Mouse (Mus musculus): Measurements from ENCODE around the gene Traf3ip2. TPM values are rescaled to one million over a fixed set of nuclear protein-coding genes. Genes with fewer than 3 reads are reported as not detected.
A peak's percentile ranks its signal among the peaks of the same experiment; 100 is the strongest.

Gene Traf3ip2
- polyA plus RNA-seq, 1 experiment from 2014 or later, result 5.0 TPM

DNA sequence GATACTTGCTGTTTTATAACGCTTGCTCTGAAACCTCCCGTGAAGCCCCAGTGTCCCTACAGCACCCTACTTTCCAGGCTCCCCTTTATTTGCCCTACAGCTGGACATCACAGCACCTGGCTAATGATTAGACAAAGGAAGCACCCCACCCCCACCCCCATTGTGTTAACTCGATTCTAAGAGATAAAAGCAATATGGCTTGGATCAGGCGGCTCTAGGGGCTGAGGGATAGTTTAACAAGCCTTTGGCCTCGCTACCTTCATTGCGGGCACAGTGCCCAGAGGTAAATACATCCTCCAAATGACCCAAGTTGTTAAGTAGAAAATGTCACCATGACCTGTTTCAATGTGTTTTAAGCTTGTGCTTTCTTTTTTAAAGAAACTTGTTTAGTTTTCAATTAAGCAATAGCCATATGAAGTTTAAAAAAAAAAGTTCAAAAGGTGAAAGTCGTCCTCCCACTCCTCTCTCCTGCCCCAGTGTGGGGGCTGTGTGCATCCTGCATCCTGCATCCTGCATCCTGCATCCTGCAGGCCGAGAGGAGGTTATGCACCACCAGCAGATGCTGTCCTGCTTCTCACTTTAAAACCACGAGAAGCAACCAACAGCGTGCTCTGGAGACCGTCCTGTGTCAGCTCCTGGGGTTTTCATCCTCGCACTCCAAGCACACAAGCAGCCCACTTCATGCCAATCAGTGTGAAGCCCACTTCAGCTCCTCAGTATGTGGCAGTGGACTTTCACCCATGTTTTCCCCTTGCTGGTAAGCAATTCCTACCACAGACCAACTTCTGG is 12.3 kb downstream of the Traf3ip2 start:
- no peak overlapping the region for H3K9ac ChIP-seq (replicated peaks)
- no peak overlapping the region for H3K4me2 ChIP-seq (replicated peaks)
- 47% methylated on average over 12 of the region's 12 CpGs for WGBS
- H3K36me3 ChIP-seq, result peaks cover 13% of the 10 kb centered on the region
- H3K27me3 ChIP-seq, result no peaks in the 10 kb centered on the region
- H3K27ac ChIP-seq (replicated peaks), result no peak overlapping the region
- H3K4me3 ChIP-seq, result no peak overlapping the region
- H3K9me3 ChIP-seq, result no peaks in the 10 kb centered on the region
- ATAC-seq (replicated peaks), result no peak
- peaks cover 27% of the 10 kb centered on the region for H3K4me1 ChIP-seq

DNA sequence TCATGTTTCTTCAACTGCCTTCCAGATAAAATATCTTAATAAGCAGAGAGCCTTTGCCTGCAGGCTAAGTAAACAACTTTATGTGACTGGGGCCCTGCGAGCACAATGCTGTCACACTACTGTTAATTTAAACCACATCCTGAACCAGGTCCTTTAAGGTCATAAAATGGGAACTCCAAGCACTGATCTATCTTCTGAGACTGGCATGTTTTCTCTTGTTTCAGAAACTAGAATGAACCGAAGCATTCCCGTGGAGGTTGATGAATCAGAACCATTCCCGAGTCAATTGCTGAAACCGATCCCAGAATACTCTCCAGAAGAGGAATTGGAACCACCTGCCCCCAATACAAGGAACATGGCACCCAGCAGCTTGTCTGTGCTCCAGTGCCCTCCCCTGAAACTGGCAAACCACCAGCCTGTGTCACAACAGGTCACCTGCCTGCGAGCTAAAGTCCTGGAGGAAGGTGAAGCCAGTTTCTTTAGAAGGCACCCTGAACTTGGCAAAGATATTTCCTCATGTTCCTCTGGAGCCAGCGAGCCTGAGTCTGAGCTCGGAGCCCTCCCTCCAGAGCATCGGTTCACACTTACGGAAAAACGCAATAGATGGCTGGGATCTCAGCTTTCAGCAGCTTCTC is 13.0 kb downstream of the Traf3ip2 start:
- H3K27ac ChIP-seq (replicated peaks), result no peak overlapping the region
- no peak for ATAC-seq (replicated peaks)
- H3K4me2 ChIP-seq (replicated peaks), result no peak overlapping the region
- no peak overlapping the region for H3K4me3 ChIP-seq
- WGBS, result 86% methylated on average over 11 of the region's 11 CpGs
- no peaks in the 10 kb centered on the region for H3K9me3 ChIP-seq
- no peaks in the 10 kb centered on the region for H3K27me3 ChIP-seq
- H3K4me1 ChIP-seq, result peaks cover 34% of the 10 kb centered on the region
- peaks cover 13% of the 10 kb centered on the region for H3K36me3 ChIP-seq
- no peak overlapping the region for H3K9ac ChIP-seq (replicated peaks)

DNA sequence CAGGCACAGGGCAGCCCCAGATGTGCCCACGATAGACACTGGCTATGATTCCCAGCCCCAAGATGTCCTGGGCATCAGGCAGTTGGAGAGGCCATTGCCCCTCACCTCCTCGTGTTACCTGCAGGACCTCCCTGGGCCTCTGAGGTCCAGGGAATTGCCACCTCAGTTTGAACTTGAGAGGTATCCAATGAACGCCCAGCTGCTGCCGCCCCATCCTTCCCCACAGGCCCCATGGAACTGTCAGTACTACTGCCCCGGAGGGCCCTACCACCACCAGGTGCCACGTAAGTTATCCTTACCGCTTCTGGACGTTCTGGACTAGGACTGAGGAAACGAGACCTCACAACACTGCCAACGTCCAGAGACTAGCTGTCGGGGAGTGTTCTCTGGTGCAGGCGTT is 13.6 kb downstream of the Traf3ip2 start:
- Histone ChIP-seq H3K27ac (replicated peaks) (no peak overlapping the region), H3K9me3 (no peaks in the 10 kb centered on the region), H3K36me3 (peaks cover 8% of the 10 kb centered on the region; the same call in 1 of the 2 replicates), H3K4me1 (peaks cover 41% of the 10 kb centered on the region), H3K27me3 (no peaks in the 10 kb centered on the region), H3K4me2 (replicated peaks) (no peak overlapping the region), H3K9ac (replicated peaks) (no peak overlapping the region), H3K4me3 (no peak overlapping the region)
- 89% methylated on average over 12 of the region's 12 CpGs for WGBS
- ATAC-seq (replicated peaks), result no peak

DNA sequence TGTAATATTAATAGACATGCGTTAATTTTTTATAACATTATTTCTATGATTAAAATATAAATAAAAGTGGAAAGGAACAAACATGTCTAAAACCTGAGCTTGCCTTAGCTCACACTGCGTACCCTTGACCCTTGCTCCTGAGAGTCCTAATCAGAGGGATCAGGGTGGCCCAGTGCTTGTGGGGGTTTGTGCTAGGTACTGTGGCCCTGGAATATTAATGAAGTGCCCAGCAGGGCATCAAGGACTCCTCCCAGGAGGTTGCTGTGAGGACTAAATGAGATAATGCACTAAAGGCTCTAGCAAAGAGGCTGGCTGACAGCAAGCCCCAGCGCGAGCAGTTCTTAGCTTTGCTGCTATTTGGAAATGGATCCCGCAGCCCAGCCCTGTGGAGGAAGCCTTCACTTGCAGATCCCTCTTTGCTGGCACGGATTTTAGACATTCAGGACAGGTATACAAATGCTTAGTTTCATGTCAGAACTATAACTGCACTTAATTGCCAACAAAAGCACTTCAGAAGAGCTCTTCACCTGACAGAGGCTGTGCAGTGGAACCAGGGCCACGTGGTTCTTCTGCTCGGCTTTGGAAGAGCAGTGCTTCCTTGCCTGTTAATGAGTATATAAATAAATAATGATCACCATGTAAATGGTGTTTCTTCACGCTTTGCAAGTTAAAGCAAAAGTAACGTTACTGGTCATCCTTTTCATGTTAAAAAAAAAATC is 16.2 kb downstream of the Traf3ip2 start:
- Histone ChIP-seq H3K27me3 (no peaks in the 10 kb centered on the region), H3K9ac (replicated peaks) (no peak overlapping the region), H3K4me2 (replicated peaks) (no peak overlapping the region), H3K36me3 (no peaks in the 10 kb centered on the region), H3K4me3 (no peak overlapping the region), H3K9me3 (no peaks in the 10 kb centered on the region), H3K4me1 (peaks cover 50% of the 10 kb centered on the region), H3K27ac (replicated peaks) (no peak overlapping the region)
- no peak for ATAC-seq (replicated peaks)
- 33% methylated on average over 10 of the region's 10 CpGs for WGBS

DNA sequence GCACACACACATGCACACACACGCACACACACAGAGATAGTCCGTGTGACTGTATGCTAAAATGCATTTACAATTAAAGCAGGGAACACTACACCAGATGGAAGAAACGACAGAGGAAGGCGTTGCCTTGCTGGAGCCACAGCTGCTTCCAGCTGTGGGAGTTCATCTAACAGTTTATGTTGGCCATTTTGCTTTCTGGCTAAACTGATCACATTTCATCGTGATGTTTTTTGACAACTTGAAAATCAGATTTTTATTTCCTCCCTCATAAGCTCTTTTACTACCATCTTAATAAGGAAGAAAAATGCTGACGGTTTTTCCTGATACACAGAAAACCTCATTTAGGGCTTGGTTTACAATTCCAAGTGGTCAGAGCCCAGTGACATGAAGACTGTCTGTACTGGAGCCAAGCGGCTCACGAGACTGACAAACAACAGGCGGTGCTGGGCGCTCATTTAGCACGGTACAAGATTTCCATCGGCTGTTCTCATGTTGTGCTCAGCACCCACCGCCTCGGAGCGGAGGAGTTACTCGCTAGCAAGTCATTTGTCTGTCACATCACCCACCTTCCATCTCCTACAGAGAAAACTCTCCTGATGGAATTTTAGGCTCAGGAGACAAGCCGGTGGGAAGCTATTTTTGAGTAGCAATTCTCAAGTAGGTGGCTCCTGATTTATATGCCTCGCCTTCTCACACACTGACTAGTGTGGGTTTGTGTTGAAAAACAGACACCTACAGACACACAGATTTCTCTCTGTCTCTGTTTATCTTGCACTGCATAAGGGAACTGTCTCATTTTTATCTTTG is 17.2 kb downstream of the Traf3ip2 start:
- Histone ChIP-seq H3K9ac (replicated peaks) (no peak overlapping the region), H3K4me1 (peaks cover 42% of the 10 kb centered on the region), H3K4me2 (replicated peaks) (peak overlapping the region; percentile 20; the same call in 1 of the 2 replicates), H3K27ac (replicated peaks) (peak overlapping the region; percentile 75), H3K4me3 (no peak overlapping the region), H3K27me3 (no peaks in the 10 kb centered on the region), H3K36me3 (no peaks in the 10 kb centered on the region), H3K9me3 (no peaks in the 10 kb centered on the region)
- ATAC-seq (replicated peaks), result peak; percentile 61
- 38% methylated on average over 18 of the region's 18 CpGs for WGBS

DNA sequence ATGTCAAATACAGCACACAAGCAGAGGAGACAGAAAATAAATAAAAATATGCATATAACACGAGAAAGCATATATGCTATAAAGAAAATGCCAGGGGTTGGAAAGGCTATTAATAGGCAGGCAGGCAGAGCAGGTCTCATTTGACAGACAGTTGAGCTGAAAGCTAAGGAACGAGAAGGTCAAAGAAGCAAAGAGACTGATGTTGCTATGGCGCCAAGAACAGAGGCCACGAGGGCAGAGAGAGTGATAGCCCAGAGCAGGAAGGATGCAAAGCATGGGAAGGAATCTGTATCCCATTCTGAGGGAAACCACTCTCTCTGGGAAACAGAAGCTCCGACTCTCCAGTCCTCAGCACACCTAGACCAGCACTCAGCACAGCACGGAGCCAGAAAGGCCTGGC is 18.1 kb downstream of the Traf3ip2 start:
- Histone ChIP-seq H3K9ac (replicated peaks) (no peak overlapping the region), H3K36me3 (no peaks in the 10 kb centered on the region; the same call in 1 of the 2 replicates)
- peak; percentile 21; the same call in 1 of the 2 replicates for ATAC-seq (replicated peaks)

DNA sequence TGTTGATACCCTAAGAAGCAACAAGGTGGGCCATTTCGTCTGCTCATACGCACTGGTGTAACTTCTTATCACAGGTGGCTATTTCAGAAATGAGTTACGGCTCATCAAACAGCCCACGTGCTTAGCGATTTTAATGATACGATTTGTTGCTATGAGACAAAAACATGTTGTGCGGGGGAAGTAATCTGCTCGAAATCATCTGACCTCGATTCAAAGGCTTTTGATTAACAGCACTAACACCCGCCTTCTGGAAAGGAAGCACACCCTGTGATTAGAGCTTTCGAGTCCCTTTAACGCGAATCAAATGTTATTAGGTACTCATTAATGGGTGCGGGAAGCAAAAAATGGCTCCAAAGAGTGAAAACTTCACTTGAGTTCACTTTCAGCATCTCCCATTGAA is 18.9 kb downstream of the Traf3ip2 start:
- no peak overlapping the region for H3K9ac ChIP-seq (replicated peaks)
- no peak for ATAC-seq (replicated peaks)
- H3K27me3 ChIP-seq, result no peaks in the 10 kb centered on the region
- H3K4me1 ChIP-seq, result peaks cover 39% of the 10 kb centered on the region
- 24% methylated on average over 14 of the region's 14 CpGs for WGBS
- no peaks in the 10 kb centered on the region for H3K9me3 ChIP-seq
- no peaks in the 10 kb centered on the region; the same call in 1 of the 2 replicates for H3K36me3 ChIP-seq
- H3K4me3 ChIP-seq, result no peak overlapping the region
- H3K27ac ChIP-seq (replicated peaks), result peak overlapping the region; percentile 75
- no peak overlapping the region for H3K4me2 ChIP-seq (replicated peaks)

More for the DNA sequence above, 18.1 kb downstream of the Traf3ip2 start:
- Histone ChIP-seq H3K4me1 (peaks cover 39% of the 10 kb centered on the region), H3K27ac (replicated peaks) (peak overlapping the region; percentile 75), H3K27me3 (no peaks in the 10 kb centered on the region), H3K4me2 (replicated peaks) (no peak overlapping the region), H3K4me3 (no peak overlapping the region), H3K9me3 (no peaks in the 10 kb centered on the region)
- WGBS, result 54% methylated on average over 6 of the region's 6 CpGs

DNA sequence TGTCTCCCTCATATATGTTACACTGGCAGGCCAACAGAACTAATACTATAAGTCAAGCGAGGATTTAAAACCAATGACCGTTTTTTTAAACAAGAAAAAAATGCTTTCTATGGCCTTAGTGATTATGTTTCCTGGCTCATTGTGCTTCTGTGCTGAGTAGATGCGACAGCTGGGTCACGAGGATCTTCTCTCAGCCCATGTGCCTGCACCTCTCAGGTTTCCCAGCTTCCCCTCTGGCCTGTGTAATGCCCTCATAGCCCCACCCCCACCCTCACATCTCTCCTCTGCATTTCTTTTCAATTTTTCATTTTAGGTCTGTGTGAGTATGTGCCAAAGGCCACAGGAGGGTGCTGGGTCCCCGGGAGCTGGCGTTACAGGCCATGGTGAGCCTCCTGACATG is 20.6 kb downstream of the Traf3ip2 start:
- WGBS, result 84% methylated on average over 6 of the region's 6 CpGs
- H3K4me2 ChIP-seq (replicated peaks), result no peak overlapping the region
- no peak overlapping the region for H3K27ac ChIP-seq (replicated peaks)
- no peaks in the 10 kb centered on the region for H3K9me3 ChIP-seq
- peaks cover 4% of the 10 kb centered on the region; the same call in 1 of the 2 replicates for H3K36me3 ChIP-seq
- H3K4me3 ChIP-seq, result no peak overlapping the region
- peaks cover 39% of the 10 kb centered on the region for H3K4me1 ChIP-seq
- no peaks in the 10 kb centered on the region for H3K27me3 ChIP-seq
- no peak for ATAC-seq (replicated peaks)
- H3K9ac ChIP-seq (replicated peaks), result no peak overlapping the region

DNA sequence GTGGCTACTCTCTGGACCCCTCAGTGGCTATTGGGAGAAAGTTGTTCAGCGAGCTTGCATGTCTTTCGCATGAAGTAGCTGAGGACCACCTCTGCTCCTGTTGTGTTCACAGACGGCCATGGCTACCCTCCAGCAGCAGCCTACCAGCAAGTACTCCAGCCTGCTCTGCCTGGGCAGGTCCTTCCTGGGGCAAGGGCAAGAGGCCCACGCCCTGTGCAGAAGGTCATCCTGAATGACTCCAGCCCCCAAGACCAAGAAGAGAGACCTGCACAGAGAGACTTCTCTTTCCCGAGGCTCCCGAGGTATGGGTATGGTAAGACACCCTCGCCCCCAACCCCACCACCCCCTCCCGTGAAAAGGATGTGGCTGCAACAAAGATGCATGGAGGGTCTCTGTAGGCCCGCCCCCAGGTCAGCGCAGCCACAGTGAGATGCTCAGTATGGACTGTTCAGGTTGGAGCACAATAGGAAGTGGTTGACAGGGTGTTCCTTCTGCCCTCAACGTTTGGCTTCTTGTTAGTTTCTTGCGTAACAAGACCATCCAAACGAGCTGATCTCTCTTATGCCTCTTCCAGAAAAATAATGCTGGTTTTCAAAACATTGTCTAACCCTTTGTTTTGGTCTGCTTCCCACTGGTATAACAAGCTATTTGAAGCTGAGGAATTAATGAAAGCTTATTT is 21.8 kb downstream of the Traf3ip2 start:
- WGBS, result 87% methylated on average over 13 of the region's 13 CpGs
- Histone ChIP-seq H3K4me3 (no peak overlapping the region), H3K27ac (replicated peaks) (no peak overlapping the region), H3K27me3 (no peaks in the 10 kb centered on the region), H3K36me3 (peaks cover 4% of the 10 kb centered on the region; the same call in 1 of the 2 replicates), H3K9me3 (no peaks in the 10 kb centered on the region), H3K4me2 (replicated peaks) (no peak overlapping the region), H3K4me1 (peaks cover 31% of the 10 kb centered on the region), H3K9ac (replicated peaks) (no peak overlapping the region)
- ATAC-seq (replicated peaks), result no peak

DNA sequence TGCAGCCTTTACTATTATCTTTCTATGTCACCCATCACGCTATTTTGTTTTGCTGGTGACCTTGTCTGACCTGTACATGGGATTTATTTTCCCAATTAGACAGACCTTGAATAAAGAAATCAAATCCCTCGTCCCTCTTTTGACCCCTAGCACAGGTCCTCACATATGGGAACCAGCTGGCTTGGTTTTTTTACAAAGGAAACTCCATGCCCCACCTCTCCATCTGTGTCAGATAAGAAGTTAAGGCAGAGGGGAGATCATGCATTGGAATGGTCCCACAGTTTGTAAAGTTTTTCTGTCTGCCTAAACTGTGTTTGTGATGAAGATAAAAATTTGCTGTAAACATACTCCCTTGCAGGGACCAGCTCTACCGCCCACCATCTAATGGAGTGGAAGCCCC is 26.1 kb downstream of the Traf3ip2 start:
- 53% methylated on average over 3 of the region's 3 CpGs for WGBS
- H3K9ac ChIP-seq (replicated peaks), result no peak overlapping the region
- no peak overlapping the region for H3K27ac ChIP-seq (replicated peaks)
- no peak overlapping the region for H3K4me2 ChIP-seq (replicated peaks)
- no peaks in the 10 kb centered on the region for H3K27me3 ChIP-seq
- H3K9me3 ChIP-seq, result no peaks in the 10 kb centered on the region
- H3K4me3 ChIP-seq, result no peak overlapping the region
- no peak for ATAC-seq (replicated peaks)
- H3K4me1 ChIP-seq, result peaks cover 8% of the 10 kb centered on the region
- H3K36me3 ChIP-seq, result peaks cover 4% of the 10 kb centered on the region; the same call in 1 of the 2 replicates

DNA sequence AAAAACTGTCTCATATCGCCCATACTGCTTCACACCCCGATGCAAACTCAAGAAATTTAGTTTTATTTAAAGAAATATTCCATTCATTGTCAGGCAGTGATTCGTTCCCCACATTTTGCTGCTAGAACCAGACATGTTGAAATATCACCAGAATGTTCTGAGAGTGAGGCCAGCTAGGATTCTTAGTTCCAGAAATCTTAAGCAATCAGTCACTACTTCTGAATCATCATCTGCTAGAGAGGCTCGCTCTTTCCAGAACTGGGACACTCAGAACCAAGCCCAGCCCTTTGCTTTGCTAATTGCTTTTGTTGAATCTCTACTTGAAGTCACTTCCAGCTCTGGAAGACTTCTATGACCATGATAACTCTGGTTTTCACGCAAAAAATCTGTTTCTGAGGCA is 27.0 kb downstream of the Traf3ip2 start:
- WGBS, result 90% methylated on average over 5 of the region's 5 CpGs
- no peak overlapping the region for H3K4me2 ChIP-seq (replicated peaks)
- H3K4me1 ChIP-seq, result peaks cover 8% of the 10 kb centered on the region
- H3K36me3 ChIP-seq, result peaks cover 4% of the 10 kb centered on the region; the same call in 1 of the 2 replicates
- H3K9ac ChIP-seq (replicated peaks), result no peak overlapping the region
- no peaks in the 10 kb centered on the region for H3K27me3 ChIP-seq
- ATAC-seq (replicated peaks), result no peak
- H3K27ac ChIP-seq (replicated peaks), result no peak overlapping the region
- no peaks in the 10 kb centered on the region for H3K9me3 ChIP-seq
- no peak overlapping the region for H3K4me3 ChIP-seq
